Mouse (Mus musculus) ES-Bruce4 (cell line): ENCODE results near the gene Rln3.

Source experiments
- CTCF ChIP-seq: IDR thresholded peaks from one replicate; pipeline ENCODE4 v1.8.1; 2011; ENCODE audit warnings: low read depth, low read length
- POLR2A ChIP-seq: IDR thresholded peaks from one replicate; pipeline ENCODE4 v1.8.1; 2011; ENCODE audit warnings: low read length; ENCODE audit not compliant: insufficient read depth

DNA sequence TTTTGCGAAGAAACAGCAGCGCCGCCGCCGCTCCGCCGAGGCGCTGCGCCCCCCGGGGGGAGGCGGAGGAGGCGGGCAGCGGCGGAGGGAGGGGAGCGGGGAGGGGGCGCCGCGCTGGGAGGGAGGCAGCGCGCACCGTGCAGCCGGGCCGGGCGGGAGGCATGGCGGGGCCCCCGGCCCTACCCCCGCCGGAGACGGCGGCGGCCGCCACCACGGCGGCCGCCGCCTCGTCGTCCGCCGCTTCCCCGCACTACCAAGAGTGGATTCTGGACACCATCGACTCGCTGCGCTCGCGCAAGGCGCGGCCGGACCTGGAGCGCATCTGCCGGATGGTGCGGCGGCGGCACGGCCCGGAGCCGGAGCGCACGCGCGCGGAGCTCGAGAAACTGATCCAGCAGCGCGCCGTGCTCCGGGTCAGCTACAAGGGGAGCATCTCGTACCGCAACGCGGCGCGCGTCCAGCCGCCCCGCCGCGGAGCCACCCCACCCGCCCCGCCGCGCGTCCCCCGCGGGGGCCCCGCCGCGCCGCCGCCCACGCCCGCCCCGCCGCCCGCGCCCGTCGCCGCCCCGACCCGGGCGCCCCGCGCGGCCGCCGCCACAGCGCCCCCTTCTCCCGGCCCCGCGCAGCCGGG lies 47.2 kb downstream of the Rln3 start, which contains the start of gene Samd1:
- no peak for TF ChIP-seq POLR2A
- no peak for TF ChIP-seq CTCF
